ENCODE assay signal across 23 mouse cellular contexts in the genomic region with DNA sequence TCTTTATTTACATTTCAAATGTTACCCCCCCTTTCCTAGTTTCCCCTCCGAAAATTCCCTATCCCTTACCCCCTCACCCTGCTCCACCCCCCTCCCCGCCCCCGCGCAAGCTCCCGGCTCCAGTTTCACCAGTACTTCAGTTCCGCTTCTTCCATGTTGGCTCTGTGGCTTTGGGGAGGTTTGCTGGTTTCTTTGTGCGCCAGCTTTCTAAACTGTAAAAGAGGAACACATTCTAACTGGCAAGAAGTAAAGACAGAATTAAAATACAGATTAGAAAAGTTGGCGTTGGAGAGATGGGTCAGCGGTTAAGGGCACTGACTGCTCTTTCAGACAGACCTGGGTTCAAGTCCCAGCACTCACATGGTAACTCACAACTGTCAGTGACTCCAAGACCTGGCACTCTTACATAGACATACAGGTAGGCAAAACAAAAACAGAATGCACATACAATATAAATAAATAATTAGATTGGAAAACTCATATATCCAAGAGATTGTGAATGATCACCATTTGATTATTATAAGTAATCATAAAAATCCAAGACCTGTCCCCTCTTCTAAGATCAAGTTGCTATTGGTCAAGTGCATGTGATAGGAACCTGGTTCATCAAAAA. TPM values are rescaled to one million over a fixed set of nuclear protein-coding genes. Genes with fewer than 3 reads are reported as not detected.
DNase-seq lines count a peak whose midpoint lies in the region; ATAC-seq lines count a peak whose summit lies in the region.
"Had no signal": no experiment of that assay in that cellular context is flagged by ENCODE, and none has a peak within 500 bp of the region (broad histone marks: within the 10 kb centered on the region; RNA-seq: fewer than 3 reads in every experiment).

No protein-coding gene starts in this region.

- ATAC-seq in neutrophil, adult 5-6 weeks (ENCODE audit: extremely low read depth, insufficient number of reproducible peaks, low FRiP score, poor library complexity, severe bottlenecking) = peak; percentile 60
- ATAC-seq: activated CD4-positive, CD25-positive, alpha-beta regulatory T cell, adult 4 months; hindbrain, postnatal 0 days; midbrain, embryonic 13.5 days; Patski had no signal

- intact Hi-C loops in heart, postnatal 14 days (cut with DNase I) = no loop called here

- DNase-seq in spleen, postnatal 36 days (ENCODE audit: low spot score in 2 of 2) = peak; percentile 36 to 47
- no peak for DNase-seq in spleen, postnatal 4 days (ENCODE audit: low spot score in 2 of 2)
- peak; percentile 24 for DNase-seq in R1 (ENCODE audit: low read depth, low spot score)
- DNase-seq in kidney, adult 18-20 months = no peak
- no peak for DNase-seq in heart, postnatal 14 days
- DNase-seq in kidney, adult 8-10 months = no peak
- DNase-seq: adrenal gland, postnatal 25 days; cerebellum, adult 8-10 months; heart, postnatal 4 days; kidney, adult 11 months; kidney, postnatal 10 days; lung, adult 2 months; lung, postnatal 36 days; right cerebral cortex, postnatal 4 days had no signal

- no peaks in the 10 kb centered on the region for H3K36me3 ChIP-seq in macrophage (ENCODE audit: inconsistent target)
- H3K36me3 ChIP-seq: forebrain, embryonic 12.5 days; limb, embryonic 10.5 days; midbrain, embryonic 13.5 days had no signal

- H3K4me3 ChIP-seq in macrophage (ENCODE audit: inconsistent target) = no peak overlapping the region
- H3K4me3 ChIP-seq: forebrain, embryonic 12.5 days; left cerebral cortex, adult 2 months; limb, embryonic 10.5 days; midbrain, embryonic 13.5 days had no signal

- 0% methylated on average over 3 of the region's 9 CpGs for WGBS in macrophage (ENCODE audit: missing documents)

- H3K79me2 ChIP-seq in macrophage (ENCODE audit: inconsistent target) = no peaks in the 10 kb centered on the region

- peak overlapping the region; percentile 51 for H3K27ac ChIP-seq in macrophage
- H3K27ac ChIP-seq: forebrain, embryonic 12.5 days; hindbrain, postnatal 0 days; left cerebral cortex, adult 2 months; limb, embryonic 10.5 days; midbrain, embryonic 13.5 days had no signal

RNA-seq across cellular contexts. Expression of a gene that starts 15.7 kb away (rescaled TPM):
- 100 to 1,000 TPM in 9 of 26 experiments, 10 to 100 TPM in 17; 12.5 to 208 (median 81.7) TPM for total RNA-seq in macrophage (2018; cell fraction: chromatin; rRNA removed)
- total RNA-seq in macrophage (2018; cell fraction: cytosol; rRNA removed) = 10 to 100 TPM; 11.6 to 70.8 (median 26.9) TPM
- 100 to 1,000 TPM in 13 of 26 experiments, 10 to 100 TPM in 13; 44.0 to 189 (median 105) TPM for total RNA-seq in macrophage (2018; cell fraction: nucleus; rRNA removed)
- polyA plus RNA-seq in macrophage (2018) = 7.9 to 34.0 TPM (median 16.4 TPM) in 3 replicates
- 136 and 139 TPM in 2 replicates for total RNA-seq in neutrophil, adult 5-6 weeks (2017)
- total RNA-seq in heart, postnatal 14 days (2021) = 100 to 1,000 TPM; 257 to 301 TPM

Comparison
In these comparisons a context has a peak if more than half of its experiments do, and no peak if none do; other contexts are left out.
1. DNase-seq: peak in spleen, postnatal 36 days (2 of 2) and R1 (single experiment); none in spleen, postnatal 4 days (0 of 2), kidney, adult 18-20 months (single experiment), heart, postnatal 14 days (0 of 2) and kidney, adult 8-10 months (0 of 2).